Mouse (Mus musculus): ENCODE measurements around the gene Golga1. TPM values are rescaled to one million over a fixed set of nuclear protein-coding genes. Genes with fewer than 3 reads are reported as not detected.

Gene Golga1
- polyA plus RNA-seq, 1 experiment from 2014 or later: 28.8 TPM

GRCm38 (mm10) chr2:39004372-39004771 is 61.0 kb downstream of the Golga1 start:
- no peaks in the 10 kb centered on the region for H3K27me3 ChIP-seq (replicated peaks; ENCODE audit: control insufficient read depth, insufficient read depth, low read length)
- H3K36me3 ChIP-seq (ENCODE audit: control insufficient read depth, insufficient read depth, low read length): peaks cover 46% of the 10 kb centered on the region
- WGBS: under 1% methylated on average over 11 of the region's 11 CpGs
- peak overlapping the region; percentile 85 for H3K4me3 ChIP-seq (ENCODE audit: low read depth, low read length)
- H3K4me2 ChIP-seq (ENCODE audit: low read length): peak overlapping the region; percentile 97
- peaks cover 31% of the 10 kb centered on the region for H3K4me1 ChIP-seq (replicated peaks; ENCODE audit: control insufficient read depth, insufficient read depth, low read length)
- ATAC-seq (replicated peaks; ENCODE audit: low FRiP score, low TSS enrichment, low read depth): no peak
- no peaks in the 10 kb centered on the region for H3K9me3 ChIP-seq (ENCODE audit: control insufficient read depth, low read length)
- H3K9ac ChIP-seq (ENCODE audit: low read length): peak overlapping the region; percentile 93
- peak; percentile 78 for DNase-seq (ENCODE audit: low spot score)
- H3K27ac ChIP-seq (ENCODE audit: low read depth): peak overlapping the region; percentile 89

- Histone ChIP-seq H3K27me3 (replicated peaks; ENCODE audit: control insufficient read depth, insufficient read depth, low read length) (no peaks in the 10 kb centered on the region), H3K4me2 (ENCODE audit: low read length) (peak overlapping the region; percentile 97), H3K4me3 (ENCODE audit: low read depth, low read length) (peak overlapping the region; percentile 85), H3K9ac (ENCODE audit: low read length) (peak overlapping the region; percentile 93; the same call in 1 of the 2 replicates), H3K27ac (ENCODE audit: low read depth) (no peak overlapping the region), H3K4me1 (replicated peaks; ENCODE audit: control insufficient read depth, insufficient read depth, low read length) (peaks cover 24% of the 10 kb centered on the region), H3K36me3 (ENCODE audit: control insufficient read depth, insufficient read depth, low read length) (peaks cover 46% of the 10 kb centered on the region), H3K9me3 (ENCODE audit: control insufficient read depth, low read length) (no peaks in the 10 kb centered on the region)
- 74% methylated on average over 5 of the region's 5 CpGs for WGBS
- DNase-seq (ENCODE audit: low spot score) (no peak), ATAC-seq (replicated peaks; ENCODE audit: low FRiP score, low TSS enrichment, low read depth) (no peak)
Measured at GRCm38 (mm10) chr2:39003512-39003911, 61.8 kb downstream of the Golga1 start.

GRCm38 (mm10) chr2:39003106-39003505 is 62.2 kb downstream of the Golga1 start:
- no peak for DNase-seq (ENCODE audit: low spot score)
- 68% methylated on average over 8 of the region's 8 CpGs for WGBS
- ATAC-seq (replicated peaks; ENCODE audit: low FRiP score, low TSS enrichment, low read depth): no peak
- H3K27me3 ChIP-seq (replicated peaks; ENCODE audit: control insufficient read depth, insufficient read depth, low read length): no peaks in the 10 kb centered on the region
- H3K36me3 ChIP-seq (ENCODE audit: control insufficient read depth, insufficient read depth, low read length): peaks cover 46% of the 10 kb centered on the region
- H3K9me3 ChIP-seq (ENCODE audit: control insufficient read depth, low read length): no peaks in the 10 kb centered on the region
- peak overlapping the region; percentile 13; the same call in 1 of the 2 replicates for H3K9ac ChIP-seq (ENCODE audit: low read length)
- peaks cover 24% of the 10 kb centered on the region for H3K4me1 ChIP-seq (replicated peaks; ENCODE audit: control insufficient read depth, insufficient read depth, low read length)
- H3K27ac ChIP-seq (ENCODE audit: low read depth): no peak overlapping the region
- H3K4me2 ChIP-seq (ENCODE audit: low read length): peak overlapping the region; percentile 97
- H3K4me3 ChIP-seq (ENCODE audit: low read depth, low read length): no peak overlapping the region

- no peak for DNase-seq (ENCODE audit: low spot score)
- Histone ChIP-seq H3K27ac (ENCODE audit: low read depth) (no peak overlapping the region), H3K4me3 (ENCODE audit: low read depth, low read length) (no peak overlapping the region), H3K36me3 (ENCODE audit: control insufficient read depth, insufficient read depth, low read length) (peaks cover 46% of the 10 kb centered on the region), H3K27me3 (replicated peaks; ENCODE audit: control insufficient read depth, insufficient read depth, low read length) (no peaks in the 10 kb centered on the region), H3K9ac (ENCODE audit: low read length) (no peak overlapping the region), H3K9me3 (ENCODE audit: control insufficient read depth, low read length) (no peaks in the 10 kb centered on the region), H3K4me1 (replicated peaks; ENCODE audit: control insufficient read depth, insufficient read depth, low read length) (peaks cover 20% of the 10 kb centered on the region), H3K4me2 (ENCODE audit: low read length) (no peak overlapping the region)
- ATAC-seq (replicated peaks; ENCODE audit: low FRiP score, low TSS enrichment, low read depth): no peak
- 77% methylated on average over 3 of the region's 3 CpGs for WGBS
Measured at GRCm38 (mm10) chr2:39001866-39002265, 63.5 kb downstream of the Golga1 start.

- WGBS: 83% methylated on average over 4 of the region's 4 CpGs
- Histone ChIP-seq H3K9me3 (ENCODE audit: control insufficient read depth, low read length) (no peaks in the 10 kb centered on the region), H3K9ac (ENCODE audit: low read length) (no peak overlapping the region), H3K36me3 (ENCODE audit: control insufficient read depth, insufficient read depth, low read length) (peaks cover 46% of the 10 kb centered on the region), H3K27ac (ENCODE audit: low read depth) (no peak overlapping the region), H3K4me2 (ENCODE audit: low read length) (no peak overlapping the region), H3K27me3 (replicated peaks; ENCODE audit: control insufficient read depth, insufficient read depth, low read length) (no peaks in the 10 kb centered on the region), H3K4me1 (replicated peaks; ENCODE audit: control insufficient read depth, insufficient read depth, low read length) (peaks cover 16% of the 10 kb centered on the region), H3K4me3 (ENCODE audit: low read depth, low read length) (no peak overlapping the region)
- ATAC-seq (replicated peaks; ENCODE audit: low FRiP score, low TSS enrichment, low read depth): no peak
- DNase-seq (ENCODE audit: low spot score): no peak
Measured at GRCm38 (mm10) chr2:39000587-39000919, 64.8 kb downstream of the Golga1 start.

- Histone ChIP-seq H3K9ac (ENCODE audit: low read length) (no peak overlapping the region), H3K27me3 (replicated peaks; ENCODE audit: control insufficient read depth, insufficient read depth, low read length) (no peaks in the 10 kb centered on the region), H3K9me3 (ENCODE audit: control insufficient read depth, low read length) (no peaks in the 10 kb centered on the region), H3K27ac (ENCODE audit: low read depth) (no peak overlapping the region), H3K36me3 (ENCODE audit: control insufficient read depth, insufficient read depth, low read length) (peaks cover 46% of the 10 kb centered on the region), H3K4me2 (ENCODE audit: low read length) (no peak overlapping the region), H3K4me3 (ENCODE audit: low read depth, low read length) (no peak overlapping the region), H3K4me1 (replicated peaks; ENCODE audit: control insufficient read depth, insufficient read depth, low read length) (peaks cover 16% of the 10 kb centered on the region)
- ATAC-seq (replicated peaks; ENCODE audit: low FRiP score, low TSS enrichment, low read depth) (no peak), DNase-seq (ENCODE audit: low spot score) (no peak)
- 67% methylated on average over 8 of the region's 8 CpGs for WGBS
Measured at GRCm38 (mm10) chr2:38999910-39000586, 65.3 kb downstream of the Golga1 start.

- Histone ChIP-seq H3K36me3 (ENCODE audit: control insufficient read depth, insufficient read depth, low read length) (peaks cover 46% of the 10 kb centered on the region), H3K4me3 (ENCODE audit: low read depth, low read length) (no peak overlapping the region), H3K27me3 (replicated peaks; ENCODE audit: control insufficient read depth, insufficient read depth, low read length) (no peaks in the 10 kb centered on the region), H3K4me2 (ENCODE audit: low read length) (no peak overlapping the region), H3K4me1 (replicated peaks; ENCODE audit: control insufficient read depth, insufficient read depth, low read length) (peaks cover 16% of the 10 kb centered on the region), H3K27ac (ENCODE audit: low read depth) (no peak overlapping the region), H3K9me3 (ENCODE audit: control insufficient read depth, low read length) (no peaks in the 10 kb centered on the region), H3K9ac (ENCODE audit: low read length) (no peak overlapping the region)
- 53% methylated on average over 4 of the region's 4 CpGs for WGBS
- DNase-seq (ENCODE audit: low spot score) (no peak), ATAC-seq (replicated peaks; ENCODE audit: low FRiP score, low TSS enrichment, low read depth) (no peak)
Measured at GRCm38 (mm10) chr2:38999381-38999780, 66.0 kb downstream of the Golga1 start.

- WGBS: 14% methylated on average over 33 of the region's 33 CpGs
- Histone ChIP-seq H3K36me3 (ENCODE audit: control insufficient read depth, insufficient read depth, low read length) (peaks cover 32% of the 10 kb centered on the region), H3K4me1 (replicated peaks; ENCODE audit: control insufficient read depth, insufficient read depth, low read length) (peaks cover 4% of the 10 kb centered on the region), H3K27ac (ENCODE audit: low read depth) (no peak within 1 kb of the TSS), H3K9me3 (ENCODE audit: control insufficient read depth, low read length) (no peaks in the 10 kb centered on the region), H3K27me3 (replicated peaks; ENCODE audit: control insufficient read depth, insufficient read depth, low read length) (no peaks in the 10 kb centered on the region), H3K9ac (ENCODE audit: low read length) (peak within 1 kb of the TSS; percentile 39), H3K4me2 (ENCODE audit: low read length) (peak within 1 kb of the TSS; percentile 63), H3K4me3 (ENCODE audit: low read depth, low read length) (peak within 1 kb of the TSS; percentile 41)
- ATAC-seq (replicated peaks; ENCODE audit: low FRiP score, low TSS enrichment, low read depth) (peak; percentile 89), DNase-seq (ENCODE audit: low spot score) (peak; percentile 94)
Measured at GRCm38 (mm10) chr2:38997386-38998374, 67.7 kb downstream of the Golga1 start, which contains the start of gene Wdr38. Gene Wdr38 (plus strand): TSS chr2:38997476.

Measured in intestine, embryonic 14.5 days (tissue).